Mouse (Mus musculus): Measurements from ENCODE around the gene Kdelc1. TPM values are rescaled to one million over a fixed set of nuclear protein-coding genes. Genes with fewer than 3 reads are reported as not detected.
A peak's percentile ranks its signal among the peaks of the same experiment; 100 is the strongest.

The Kdelc1 gene
- polyA plus RNA-seq, 1 experiment, result 68.9 TPM

DNA sequence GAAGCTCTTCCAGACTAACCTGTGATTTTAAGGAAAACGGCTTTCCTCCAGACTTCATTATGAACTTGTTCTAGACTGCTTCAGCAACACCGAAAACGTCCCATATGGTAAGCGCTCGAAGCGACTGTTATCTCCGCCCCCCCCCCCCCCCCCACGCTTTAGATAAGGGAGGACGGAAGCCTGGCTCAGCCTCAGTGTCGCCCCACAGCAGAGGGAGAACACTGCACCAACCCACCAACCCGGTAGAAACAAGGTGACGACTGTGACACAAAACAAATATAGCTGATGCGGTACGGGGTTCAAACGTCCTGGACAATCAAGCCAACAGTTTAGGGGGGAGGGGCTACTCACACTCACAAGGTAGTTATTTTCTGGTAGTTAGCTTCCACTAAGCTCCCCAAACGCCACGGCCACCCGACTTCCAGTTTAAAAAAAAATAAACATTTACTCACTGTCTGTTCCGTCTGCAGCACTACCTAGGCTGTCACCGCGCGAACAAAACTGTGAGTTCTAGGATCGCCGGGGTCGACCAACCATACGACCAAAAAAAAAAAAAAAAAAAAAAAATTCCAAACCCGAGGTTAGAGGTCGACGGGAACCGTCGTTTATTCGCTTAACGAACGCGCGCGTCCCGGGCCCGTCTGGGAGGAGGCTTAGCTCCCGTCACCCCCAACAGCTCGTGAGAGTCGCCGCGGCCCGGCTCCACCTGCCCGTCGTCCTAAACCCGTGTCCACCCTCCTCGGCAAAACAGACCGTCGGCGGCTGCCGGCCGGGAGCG is 17.0 kb downstream of the Kdelc1 start:
- Histone ChIP-seq H3K4me1 (ENCODE audit: control insufficient read depth, insufficient read depth, low read length) (no peaks in the 10 kb centered on the region), H3K4me3 (ENCODE audit: insufficient read depth, low read length) (peak overlapping the region; percentile 83)
- TF ChIP-seq CTCF (IDR thresholded peaks at IDR 0.05; ENCODE audit: borderline replicate concordance, insufficient read depth, low read length) (no peak), POLR2A (IDR thresholded peaks at IDR 0.05; ENCODE audit: low read depth, low read length) (peak; percentile 60)

DNA sequence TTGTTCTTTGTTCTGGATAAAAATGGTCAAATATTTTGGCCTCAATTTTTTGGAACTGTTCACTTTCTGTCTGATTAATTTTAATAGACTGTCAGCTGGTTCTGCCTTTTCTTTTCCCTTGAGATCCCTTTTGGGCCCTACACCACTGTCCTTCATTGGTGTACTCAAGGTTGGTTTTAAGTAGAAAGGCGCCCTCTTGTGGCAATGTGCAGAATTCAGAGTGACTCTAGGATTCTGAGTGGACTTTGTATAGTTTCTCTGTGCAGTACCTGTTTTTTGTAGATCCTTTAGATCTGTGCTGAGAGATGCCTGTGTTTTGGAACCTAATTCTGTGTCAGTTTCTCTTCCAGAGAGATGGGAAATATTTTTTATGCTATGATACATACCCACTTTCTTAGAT is 54.0 kb downstream of the Kdelc1 start:
- TF ChIP-seq POLR2A (IDR thresholded peaks at IDR 0.05; ENCODE audit: low read depth, low read length) (no peak), CTCF (IDR thresholded peaks at IDR 0.05; ENCODE audit: borderline replicate concordance, insufficient read depth, low read length) (no peak)
- Histone ChIP-seq H3K4me3 (ENCODE audit: insufficient read depth, low read length) (no peak overlapping the region), H3K27ac (ENCODE audit: insufficient read depth, low read length) (no peak overlapping the region), H3K4me1 (ENCODE audit: control insufficient read depth, insufficient read depth, low read length) (no peaks in the 10 kb centered on the region)

More for the DNA sequence above, 17.0 kb downstream of the Kdelc1 start:
- H3K27ac ChIP-seq (ENCODE audit: insufficient read depth, low read length), result no peak overlapping the region

DNA sequence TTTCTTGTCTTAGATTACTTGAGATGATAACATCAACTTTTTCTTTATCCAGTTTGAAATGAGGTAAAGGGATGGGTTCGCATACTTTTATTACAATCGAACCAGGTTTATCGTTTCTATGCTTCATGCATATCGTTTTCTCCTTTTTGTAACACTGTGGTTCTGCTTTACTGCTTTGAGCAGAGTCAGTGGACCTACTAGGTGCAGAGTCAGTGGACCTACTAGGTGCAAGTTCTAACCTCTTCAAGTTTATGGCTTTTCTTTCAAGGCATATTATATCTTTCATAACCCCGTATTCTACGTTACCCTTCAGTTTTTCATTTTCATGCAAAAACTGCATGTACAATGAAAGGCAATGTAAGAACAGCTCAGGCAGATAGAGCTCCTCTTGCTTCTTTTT is 55.2 kb downstream of the Kdelc1 start:
- Histone ChIP-seq H3K27ac (ENCODE audit: insufficient read depth, low read length) (no peak overlapping the region), H3K4me3 (ENCODE audit: insufficient read depth, low read length) (no peak overlapping the region), H3K4me1 (ENCODE audit: control insufficient read depth, insufficient read depth, low read length) (no peaks in the 10 kb centered on the region)
- TF ChIP-seq CTCF (IDR thresholded peaks at IDR 0.05; ENCODE audit: borderline replicate concordance, insufficient read depth, low read length) (no peak), POLR2A (IDR thresholded peaks at IDR 0.05; ENCODE audit: low read depth, low read length) (no peak)

DNA sequence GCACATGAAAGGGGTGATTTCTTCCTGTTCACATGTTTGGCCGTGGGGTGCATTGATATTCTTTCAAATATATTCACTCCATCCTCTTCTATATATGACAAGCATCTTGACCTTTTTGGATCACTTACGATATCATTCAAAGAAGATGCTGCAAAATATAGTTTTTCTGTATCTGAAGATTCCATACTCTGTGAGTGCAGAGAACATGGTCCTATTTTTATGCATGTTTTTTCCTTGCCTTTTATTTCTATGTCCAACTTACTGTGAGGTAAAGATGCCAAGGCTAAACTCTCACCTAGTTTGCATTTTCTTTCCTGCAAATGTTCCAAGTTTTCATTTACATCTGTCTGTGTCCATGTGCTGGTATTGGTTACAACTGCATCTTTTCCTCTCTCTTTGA is 56.8 kb downstream of the Kdelc1 start, which contains the start of gene Gm8251:
Gm8251 (minus strand) TSS at position 101 of the 400 bp plus-strand sequence.
- no peak for TF ChIP-seq POLR2A (IDR thresholded peaks at IDR 0.05; ENCODE audit: low read depth, low read length)
- no peak for TF ChIP-seq CTCF (IDR thresholded peaks at IDR 0.05; ENCODE audit: borderline replicate concordance, insufficient read depth, low read length)
- no peak within 1 kb of the TSS for H3K27ac ChIP-seq (ENCODE audit: insufficient read depth, low read length)
- H3K4me3 ChIP-seq (ENCODE audit: insufficient read depth, low read length), result no peak within 1 kb of the TSS
- no peaks in the 10 kb centered on the region for H3K4me1 ChIP-seq (ENCODE audit: control insufficient read depth, insufficient read depth, low read length)

DNA sequence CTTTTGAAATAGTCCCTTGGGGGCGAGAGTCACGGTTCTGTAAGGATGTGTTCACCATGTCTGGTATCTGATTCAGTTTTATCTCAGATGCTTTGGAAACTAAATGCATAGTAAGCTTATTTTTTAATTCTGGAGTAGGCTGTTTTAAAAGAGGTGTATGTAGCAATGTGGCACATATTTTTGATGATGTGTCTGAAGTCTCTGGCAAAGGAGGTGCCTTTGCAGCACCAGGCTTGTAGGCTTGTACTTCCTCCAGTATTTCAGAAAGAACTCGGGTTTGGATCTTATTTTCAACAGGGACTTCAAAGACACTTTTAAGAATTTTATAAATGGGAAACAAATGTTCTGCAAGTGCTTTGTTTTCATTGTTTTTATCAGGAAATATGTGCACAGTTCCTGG is 60.8 kb downstream of the Kdelc1 start:
- Histone ChIP-seq H3K4me1 (ENCODE audit: control insufficient read depth, insufficient read depth, low read length) (no peaks in the 10 kb centered on the region), H3K27ac (ENCODE audit: insufficient read depth, low read length) (no peak overlapping the region), H3K4me3 (ENCODE audit: insufficient read depth, low read length) (no peak overlapping the region)
- TF ChIP-seq CTCF (IDR thresholded peaks at IDR 0.05; ENCODE audit: borderline replicate concordance, insufficient read depth, low read length), result no peak
- no peak for TF ChIP-seq POLR2A (IDR thresholded peaks at IDR 0.05; ENCODE audit: low read depth, low read length)

Other genes starting within 250 kb of the Kdelc1 start
- 80.4 and 87.1 TPM in 2 replicates for gene Tpp2, start 185.2 kb downstream of the Kdelc1 start, polyA plus RNA-seq (2011; ENCODE audit: insufficient read length, low read depth, missing spikeins)
- not detected in 2 replicates for gene Mettl21c, start 98.8 kb downstream of the Kdelc1 start, polyA plus RNA-seq (2011; ENCODE audit: insufficient read length, low read depth, missing spikeins)
- 0.11 TPM in 1 of 2 replicates, not detected in the other for gene Gm8251, start 56.9 kb downstream of the Kdelc1 start, polyA plus RNA-seq (2011; ENCODE audit: insufficient read length, low read depth, missing spikeins)
- 18.8 and 22.8 TPM in 2 replicates for gene Tex30, start 16.4 kb downstream of the Kdelc1 start, polyA plus RNA-seq (2011; ENCODE audit: insufficient read length, low read depth, missing spikeins)
- 24.2 and 33.8 TPM in 2 replicates for gene Bivm, start 149 bp upstream of the Kdelc1 start, polyA plus RNA-seq (2011; ENCODE audit: insufficient read length, low read depth, missing spikeins)
- 47.7 and 52.4 TPM in 2 replicates for gene Ercc5, start 28.9 kb upstream of the Kdelc1 start, polyA plus RNA-seq (2011; ENCODE audit: insufficient read length, low read depth, missing spikeins)
- not detected in 2 replicates for gene Mettl21e, start 100.2 kb upstream of the Kdelc1 start, polyA plus RNA-seq (2011; ENCODE audit: insufficient read length, low read depth, missing spikeins)

All from embryonic fibroblast, embryonic 13.5 days (primary cell).